Mouse (Mus musculus) heart, postnatal 4 days (tissue): ENCODE data around the gene Tomm40l. TPM values are rescaled to one million over a fixed set of nuclear protein-coding genes. Genes with fewer than 3 reads are reported as not detected.

ENCODE experiments used
- DNase-seq: peaks from one replicate; pipeline ENCODE4 v3.0.0; 2021
- total RNA-seq, 2 experiments: library from RNA; stranded (reverse); gene quantifications; 2 replicates each; pipeline ENCODE4 v1.2.3; 2021

Gene Tomm40l
- total RNA-seq, 2 experiments from 2014 or later, result 79.9 to 85.2 TPM

DNA sequence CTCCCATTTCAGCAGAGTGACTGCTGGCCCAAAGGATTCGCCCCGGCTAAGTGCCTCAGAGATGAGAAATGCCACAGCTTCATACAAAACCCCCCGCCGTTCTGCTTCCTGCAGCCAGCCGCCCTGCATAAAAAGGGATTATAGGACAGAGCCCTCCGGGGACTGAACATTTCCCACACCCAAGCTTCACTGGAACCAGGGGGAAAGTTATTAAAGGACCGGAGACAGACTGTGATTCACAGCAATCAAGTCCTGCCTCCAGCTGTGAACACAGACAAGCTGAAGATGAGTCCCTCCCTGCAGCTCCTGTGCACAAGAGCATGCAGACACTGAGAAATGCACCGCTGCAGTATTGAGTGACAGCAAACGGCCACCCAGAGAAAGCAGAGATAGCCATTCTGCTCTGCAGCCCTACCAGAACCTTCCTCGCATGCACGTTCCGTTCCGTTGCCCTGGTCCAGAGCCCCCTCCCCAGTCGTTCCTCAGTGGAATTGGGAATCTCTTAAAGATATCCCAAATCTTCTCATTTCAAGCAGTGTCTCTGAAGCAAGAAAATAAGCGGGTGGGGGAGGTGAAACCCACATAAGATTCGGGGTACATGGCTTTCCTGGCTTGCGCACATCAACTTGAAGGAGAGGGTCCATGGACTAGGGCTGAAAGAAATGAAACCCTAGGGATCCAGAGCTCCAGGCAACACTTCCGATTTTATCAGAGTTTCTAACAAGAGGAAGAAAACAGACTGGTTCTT, 29.0 kb downstream of the Tomm40l start:
- peak; percentile 25 for DNase-seq

DNA sequence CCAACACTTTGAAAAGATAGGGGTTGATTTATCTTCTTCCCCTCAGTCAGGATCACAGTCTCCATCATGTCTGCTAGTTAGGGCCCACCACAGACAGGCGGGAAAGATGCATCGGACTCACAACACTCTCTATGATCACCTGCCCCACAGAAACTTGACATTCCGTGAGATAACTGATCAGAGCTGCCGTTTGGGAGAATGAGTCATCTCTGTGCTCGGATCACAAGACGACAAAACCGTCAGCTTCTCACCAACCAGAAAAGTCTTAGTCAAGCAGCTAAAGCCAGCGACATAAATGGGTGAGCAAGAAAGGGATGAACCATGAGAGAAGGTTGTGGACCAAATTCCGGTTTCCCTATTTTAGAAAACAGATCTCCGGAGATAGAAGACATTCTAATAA, 30.0 kb downstream of the Tomm40l start:
- DNase-seq, result no peak

DNA sequence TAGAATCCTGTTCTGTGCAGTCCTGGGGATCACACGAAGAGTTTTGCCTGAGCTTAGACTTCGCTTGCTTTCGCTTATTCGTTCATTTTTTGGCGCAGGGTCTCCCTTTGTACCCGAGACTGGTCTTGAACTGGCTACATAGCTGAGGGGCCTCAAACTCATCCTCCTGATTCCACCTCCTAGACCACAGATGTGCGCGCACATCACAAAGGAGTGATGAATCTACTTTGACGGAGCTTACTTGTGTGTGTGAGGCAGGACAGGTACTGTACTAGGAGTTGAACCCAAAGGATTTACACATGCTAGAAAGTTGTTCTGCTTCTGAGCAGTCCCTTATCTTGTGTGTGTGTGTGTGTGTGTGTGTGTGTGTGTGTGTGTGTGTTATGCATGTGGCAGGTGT, 31.5 kb downstream of the Tomm40l start:
- DNase-seq, result no peak

DNA sequence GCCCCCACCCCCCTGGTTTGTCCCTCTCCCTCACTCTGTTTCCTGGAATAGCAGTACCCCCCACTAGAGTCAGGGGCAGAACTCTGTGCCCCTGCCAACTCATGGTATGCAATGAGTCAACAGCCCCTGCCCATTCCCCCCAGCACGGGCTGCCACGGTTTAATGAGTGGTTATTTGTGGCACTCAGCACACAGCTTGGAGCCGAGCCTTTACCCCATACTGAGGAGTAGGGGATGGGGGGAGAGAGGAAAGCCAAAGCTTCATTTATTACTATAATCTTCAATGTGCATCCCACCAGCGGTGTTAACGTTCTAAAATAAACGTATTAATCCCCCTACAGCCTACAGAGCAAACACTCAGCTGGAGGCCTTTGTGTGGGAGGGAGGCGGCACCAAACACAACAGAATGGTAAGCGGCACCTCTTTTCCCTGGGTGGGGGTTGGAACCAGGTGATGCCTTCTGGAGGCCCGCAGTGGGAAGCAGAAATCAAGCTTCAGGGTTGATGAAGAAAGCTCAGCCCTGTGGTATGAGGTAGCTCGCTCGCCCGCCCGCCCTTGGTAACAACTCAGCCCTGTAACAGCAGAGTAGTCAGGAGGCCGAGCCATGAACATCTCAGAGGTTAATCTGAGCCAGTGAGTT, 32.7 kb downstream of the Tomm40l start:
- peak; percentile 58 for DNase-seq

DNA sequence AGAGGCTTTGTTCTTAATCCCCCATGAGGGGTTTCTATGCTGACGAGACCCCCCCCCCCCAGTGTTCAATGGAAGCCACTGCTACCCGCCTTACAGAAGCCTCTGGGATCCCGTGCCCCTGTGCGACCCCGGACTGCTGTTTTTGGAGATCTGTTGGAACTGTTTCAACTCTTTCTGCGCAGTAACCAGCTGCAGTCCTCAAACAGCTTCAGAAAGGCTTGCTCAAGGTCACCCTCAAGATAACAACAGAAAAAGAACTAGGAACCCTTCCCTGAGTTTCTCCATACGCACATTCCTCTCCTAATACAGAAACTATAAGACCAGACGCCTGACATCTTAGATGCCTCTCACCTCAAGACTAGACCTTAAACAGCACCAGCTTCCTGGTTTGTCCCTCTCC, 33.3 kb downstream of the Tomm40l start:
- peak; percentile 51 for DNase-seq

DNA sequence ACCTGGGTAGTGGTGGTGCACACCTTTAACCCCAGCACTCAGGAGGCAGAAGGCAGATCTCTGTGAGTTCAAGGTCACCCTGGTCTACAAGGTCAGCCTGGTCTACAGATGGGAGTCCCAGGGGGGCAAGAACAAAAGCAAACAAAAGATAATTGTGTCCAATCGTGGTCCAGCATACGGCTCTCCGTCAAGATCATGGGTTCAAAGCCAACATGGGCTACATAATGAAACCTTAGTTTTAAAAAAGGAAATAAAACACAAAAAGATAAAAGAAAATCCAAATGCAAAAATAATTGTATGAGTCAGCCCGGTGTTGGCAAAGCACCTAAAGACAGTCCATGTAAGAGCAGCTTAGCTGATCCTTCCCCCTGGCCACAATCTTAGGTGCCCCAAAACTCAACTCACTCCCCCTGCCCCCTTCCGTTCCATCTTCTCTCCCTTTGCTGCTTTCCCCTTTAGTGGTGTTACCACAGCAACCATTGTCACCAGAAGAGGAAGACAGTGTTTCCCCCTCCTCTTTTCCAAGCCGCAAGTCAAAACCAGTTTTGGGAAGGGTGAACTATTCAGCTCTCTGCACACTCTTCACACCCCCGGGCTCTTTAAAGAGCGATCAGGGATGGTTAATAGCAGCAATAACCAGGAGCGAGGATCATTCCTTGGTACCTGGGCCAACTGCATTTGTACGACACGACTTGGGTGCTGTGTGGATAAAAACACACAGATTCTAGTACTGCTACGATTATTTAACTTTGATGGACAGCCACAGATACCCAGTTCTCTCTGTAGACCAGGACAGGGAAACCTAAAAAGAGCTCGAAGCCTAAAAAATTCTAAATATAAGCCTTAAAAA, 34.2 kb downstream of the Tomm40l start:
- DNase-seq, result no peak

DNA sequence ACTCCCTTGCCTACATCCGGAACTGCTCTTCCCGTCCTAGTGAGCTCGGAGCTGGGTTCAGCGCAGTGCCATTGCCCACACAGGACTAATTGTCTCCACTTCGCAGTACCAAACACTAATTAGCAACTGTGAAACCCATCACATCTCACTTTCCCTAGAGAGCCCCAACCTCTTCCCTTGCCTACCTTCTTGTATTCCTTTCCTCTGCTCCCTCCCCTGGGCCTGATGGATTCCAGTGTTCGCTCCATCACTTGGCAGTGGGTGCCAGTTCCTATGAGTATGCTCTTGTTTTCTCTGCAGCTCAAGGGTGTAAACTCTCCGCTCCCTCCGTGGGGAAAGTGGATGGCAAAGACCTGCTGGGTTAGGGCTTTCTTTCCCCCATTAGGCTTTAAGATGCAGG, 36.7 kb downstream of the Tomm40l start:
- no peak for DNase-seq

DNA sequence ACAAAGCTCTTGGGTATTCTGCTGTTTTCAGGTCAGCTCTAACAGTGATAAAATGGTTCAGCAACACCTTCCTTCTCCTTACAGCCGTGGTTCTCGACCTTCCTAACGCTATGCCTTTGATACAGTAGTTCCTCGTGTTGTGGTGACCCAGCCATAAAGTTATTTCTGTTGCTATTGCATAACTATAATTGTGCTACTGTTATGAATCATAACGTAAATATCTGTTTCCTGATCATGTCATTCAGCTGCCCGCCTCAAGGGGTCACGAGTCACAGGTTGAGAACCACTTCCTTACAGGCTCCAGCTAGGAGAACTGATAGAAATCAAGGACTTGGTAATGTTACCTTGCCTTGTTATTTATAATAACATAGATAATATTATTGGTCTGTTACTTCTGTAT, 38.0 kb downstream of the Tomm40l start:
- peak; percentile 47 for DNase-seq

DNA sequence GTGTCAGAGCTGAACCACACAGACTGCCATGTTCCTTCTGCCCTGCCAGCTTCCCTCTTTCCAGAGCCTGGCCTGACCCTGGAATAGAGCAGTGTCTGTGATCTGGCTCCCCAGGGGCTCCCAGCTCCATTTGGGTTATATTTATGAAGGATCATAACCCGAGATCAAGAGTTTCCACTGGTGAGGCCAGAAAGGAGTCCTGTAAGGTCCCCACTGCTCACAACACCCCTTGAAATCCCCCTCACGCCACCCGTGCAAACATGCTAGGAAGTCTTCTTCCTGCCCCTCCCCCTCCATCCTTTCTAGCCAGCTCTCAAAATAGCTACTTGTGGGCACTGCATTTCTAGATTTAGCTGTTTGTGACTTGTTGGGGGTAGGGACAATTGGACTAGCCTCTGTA, 38.7 kb downstream of the Tomm40l start:
- DNase-seq, result peak; percentile 69

DNA sequence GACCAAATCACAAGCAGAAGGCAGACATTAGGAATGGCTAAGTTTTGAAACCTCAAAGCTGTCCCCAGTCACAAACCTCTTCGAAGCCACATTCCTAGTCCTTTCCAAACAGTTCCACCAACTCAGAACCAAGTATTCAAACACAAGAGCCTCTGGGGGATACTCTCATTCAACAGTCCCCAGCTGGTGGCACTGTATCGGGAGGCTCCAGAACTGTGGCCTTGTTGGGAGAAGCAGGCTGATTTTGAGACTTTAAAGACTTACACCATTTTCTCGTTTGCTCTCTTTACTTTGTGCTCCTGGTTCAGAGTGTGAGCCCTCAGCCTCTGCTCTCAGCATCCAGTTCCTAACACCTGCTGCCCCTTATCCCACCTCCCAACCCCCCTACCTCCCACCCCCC, 39.3 kb downstream of the Tomm40l start:
- no peak for DNase-seq

DNA sequence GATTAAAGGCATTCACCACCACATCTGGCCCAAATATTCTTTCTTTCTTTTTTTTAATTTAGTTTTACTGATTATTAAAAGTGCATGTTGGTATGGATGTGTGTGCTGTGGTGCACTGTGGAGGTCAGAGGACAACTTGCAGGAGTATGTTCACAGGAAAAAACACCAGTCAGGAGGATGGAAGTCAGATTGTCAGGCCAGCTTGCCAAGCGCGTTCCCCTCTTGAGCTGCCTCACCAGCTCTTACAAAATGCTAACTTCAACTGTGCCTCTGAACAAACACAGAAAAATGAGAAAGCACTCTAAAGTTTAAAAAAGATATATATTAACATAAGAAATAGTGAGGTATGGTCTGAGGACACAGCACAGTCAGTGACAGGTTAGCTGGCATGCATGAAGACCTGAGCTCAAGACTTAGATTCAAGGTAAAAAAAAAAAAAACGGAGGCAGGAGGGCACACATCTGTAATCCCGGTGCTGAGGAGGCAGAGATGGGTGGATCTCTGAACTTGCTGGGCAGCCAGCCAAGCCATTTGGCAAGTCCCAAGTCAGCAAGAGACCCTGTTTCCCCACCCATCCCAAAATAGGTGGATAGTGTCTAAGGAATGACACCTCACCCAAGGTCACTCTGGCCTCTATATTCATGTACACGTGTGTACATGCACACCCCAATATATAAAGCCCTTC, 42.7 kb downstream of the Tomm40l start:
- no peak for DNase-seq

DNA sequence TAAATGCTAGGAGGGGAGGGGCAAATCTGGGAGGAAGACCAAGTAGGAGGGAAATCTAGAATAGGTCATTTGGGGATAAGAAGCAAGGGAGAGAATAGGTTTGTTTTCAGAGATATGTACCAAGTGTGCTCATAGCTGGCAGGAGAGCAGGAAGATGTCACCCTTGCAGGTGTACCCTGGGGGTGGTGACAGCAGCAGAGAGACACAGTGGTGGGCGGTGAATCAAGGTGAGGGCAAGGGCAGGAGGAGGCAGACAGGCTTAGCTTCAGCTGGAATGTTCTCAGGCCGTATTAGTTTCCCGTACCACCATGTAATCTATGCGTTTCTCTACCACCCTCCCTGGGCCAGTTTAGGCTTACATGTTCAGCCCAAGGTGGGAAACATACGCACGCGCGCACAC, 49.5 kb downstream of the Tomm40l start:
- no peak for DNase-seq

DNA sequence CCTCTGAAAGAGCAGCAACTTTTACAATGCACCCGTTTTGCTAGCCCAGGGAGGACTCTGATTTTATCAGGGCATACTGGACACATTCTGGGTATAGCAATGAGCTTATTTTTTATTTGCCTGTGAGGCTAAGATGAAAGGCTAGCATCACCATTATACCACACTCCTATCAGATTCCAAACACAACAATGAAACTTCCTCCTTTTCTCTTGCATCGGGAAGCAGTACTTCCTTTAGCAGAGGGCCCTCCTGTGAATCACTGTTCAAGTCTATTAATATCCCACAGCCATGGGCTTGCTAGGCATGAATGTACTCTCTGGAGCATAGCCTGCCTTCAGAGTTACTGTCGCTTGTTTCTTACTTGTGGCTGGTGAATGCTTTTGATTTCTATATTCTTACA, 51.2 kb downstream of the Tomm40l start:
- DNase-seq, result no peak

DNA sequence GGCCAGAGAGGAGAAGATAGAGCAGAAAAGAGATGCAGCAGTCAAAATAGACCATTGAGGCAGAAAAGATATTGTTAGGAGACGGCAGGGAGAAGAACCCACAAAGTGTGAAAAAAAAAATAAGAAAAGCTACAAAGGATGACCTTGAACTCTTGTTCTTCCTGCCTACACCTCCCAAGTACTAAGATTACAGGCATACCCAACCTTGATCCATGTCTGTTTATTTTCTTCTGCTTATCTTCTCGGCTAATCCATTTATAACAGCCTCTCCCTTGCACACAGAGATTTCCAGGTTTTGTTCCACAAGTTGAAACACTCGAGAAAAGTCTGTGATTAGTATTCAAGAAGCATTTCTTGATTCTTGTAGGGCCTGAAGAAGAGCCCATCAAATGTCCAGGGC, 52.4 kb downstream of the Tomm40l start:
- DNase-seq, result no peak

DNA sequence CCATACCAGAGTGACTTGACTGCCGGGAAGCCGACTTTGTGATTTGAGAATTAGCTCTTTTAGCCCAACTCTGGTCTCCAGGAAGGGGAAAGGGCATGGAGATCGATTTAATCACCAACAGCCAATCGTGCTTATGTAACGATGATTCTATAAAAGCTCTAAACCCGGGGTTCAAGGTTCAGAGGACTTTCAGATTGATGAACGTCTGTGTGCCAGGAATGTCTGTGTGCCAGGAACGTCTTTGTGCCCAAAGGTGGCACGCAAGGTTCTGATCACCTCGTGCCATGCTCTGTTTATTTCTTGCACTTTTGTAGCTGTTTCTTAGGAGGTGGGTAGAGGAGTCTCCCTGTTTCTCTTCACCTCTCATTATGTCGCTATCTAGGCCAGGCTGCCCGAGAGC, 53.4 kb downstream of the Tomm40l start:
- no peak for DNase-seq

Other genes with a start within 250 kb of the Tomm40l start
- 1 to 10 TPM; 1.3 TPM for gene Fcgr2b, start 246.0 kb downstream of the Tomm40l start, total RNA-seq
- under 1 TPM; 0.36 to 0.56 TPM for gene Fcgr4, start 203.6 kb downstream of the Tomm40l start, total RNA-seq
- gene Fcgr3, start 157.6 kb downstream of the Tomm40l start, total RNA-seq, result 1 to 10 TPM; 4.2 to 4.6 TPM
- 1 to 10 TPM in 1 of 2 experiments, under 1 TPM in 1; 0.64 to 1.5 TPM for gene Cfap126, start 108.6 kb downstream of the Tomm40l start, total RNA-seq
- gene Sdhc, start 71.9 kb downstream of the Tomm40l start, total RNA-seq, result 100 to 1,000 TPM; 847 to 901 TPM
- 10 to 100 TPM in 1 of 2 experiments, 1 to 10 TPM in 1; 9.3 to 34.8 TPM for gene Mpz, start 71.8 kb downstream of the Tomm40l start, total RNA-seq
- 100 to 1,000 TPM; 109 to 138 TPM for gene Pcp4l1, start 26.2 kb downstream of the Tomm40l start, total RNA-seq
- gene Nr1i3, start 8.5 kb downstream of the Tomm40l start, total RNA-seq, result not detected
- gene Apoa2, start 2.5 kb upstream of the Tomm40l start, total RNA-seq, result 1 to 10 TPM; 1.7 to 1.8 TPM
- 10 to 100 TPM in 1 of 2 experiments, 1 to 10 TPM in 1; 8.7 to 10.1 TPM for gene Fcer1g, start 11.9 kb upstream of the Tomm40l start, total RNA-seq
- gene Adamts4, start 27.9 kb upstream of the Tomm40l start, total RNA-seq, result 1 to 10 TPM; 8.2 to 8.7 TPM
- gene Ndufs2, start 28.9 kb upstream of the Tomm40l start, total RNA-seq, result 100 to 1,000 TPM; 862 to 916 TPM
- gene B4galt3, start 47.8 kb upstream of the Tomm40l start, total RNA-seq, result 10 to 100 TPM; 26.7 to 29.9 TPM
- 10 to 100 TPM; 22.3 to 23.4 TPM for gene Ppox, start 58.7 kb upstream of the Tomm40l start, total RNA-seq
- 10 to 100 TPM; 23.2 to 23.7 TPM for gene Usp21, start 65.5 kb upstream of the Tomm40l start, total RNA-seq
- gene Ufc1, start 72.5 kb upstream of the Tomm40l start, total RNA-seq, result 100 to 1,000 TPM; 102 to 108 TPM
- 10 to 100 TPM; 28.5 to 29.8 TPM for gene Dedd, start 106.6 kb upstream of the Tomm40l start, total RNA-seq
- gene Nit1, start 123.1 kb upstream of the Tomm40l start, total RNA-seq, result 10 to 100 TPM; 17.9 to 20.3 TPM
- 10 to 100 TPM; 76.2 to 80.2 TPM for gene Pfdn2, start 123.2 kb upstream of the Tomm40l start, total RNA-seq
- gene Klhdc9, start 138.3 kb upstream of the Tomm40l start, total RNA-seq, result under 1 TPM; 0.50 TPM
- gene Nectin4, start 147.6 kb upstream of the Tomm40l start, total RNA-seq, result under 1 TPM; 0.07 TPM
- 1 to 10 TPM in 1 of 2 experiments, under 1 TPM in 1; 0.90 to 1.5 TPM for gene Arhgap30, start 166.4 kb upstream of the Tomm40l start, total RNA-seq
- gene Usf1, start 188.8 kb upstream of the Tomm40l start, total RNA-seq, result 10 to 100 TPM; 53.4 to 54.3 TPM
- gene Tstd1, start 196.4 kb upstream of the Tomm40l start, total RNA-seq, result 1 to 10 TPM; 1.1 to 1.7 TPM
- 10 to 100 TPM; 57.1 to 58.1 TPM for gene F11r, start 215.0 kb upstream of the Tomm40l start, total RNA-seq